Mouse (Mus musculus) forebrain, embryonic 13.5 days (tissue): ENCODE data around the gene Lca5. TPM values are rescaled to one million over a fixed set of nuclear protein-coding genes. Genes with fewer than 3 reads are reported as not detected.

Experiments used
- ATAC-seq: fragments of 200-750 bp; cut with Nextera tagmentation; 2 replicates; pipeline ENCODE4 v1.8.0; 2017
- H3K27ac ChIP-seq: fragments of 300-500 bp; sonication (generic); 2 replicates; pipeline ENCODE4 v1.5.1; 2015; ENCODE audit warnings: inconsistent platforms, mild to moderate bottlenecking, moderate library complexity
- H3K27me3 ChIP-seq: fragments of 300-500 bp; sonication (generic); 2 replicates; pipeline ENCODE4 v1.6.1; 2015; ENCODE audit warnings: mild to moderate bottlenecking, inconsistent platforms
- H3K36me3 ChIP-seq: fragments of 300-500 bp; sonication (generic); 2 replicates; pipeline ENCODE4 v1.6.1; 2015; ENCODE audit warnings: mild to moderate bottlenecking, inconsistent platforms; ENCODE audit not compliant: poor library complexity, severe bottlenecking
- H3K4me1 ChIP-seq: fragments of 300-500 bp; sonication (generic); 2 replicates; pipeline ENCODE4 v1.6.1; 2015; ENCODE audit warnings: inconsistent platforms
- H3K4me2 ChIP-seq: fragments of 300-500 bp; sonication (generic); 2 replicates; pipeline ENCODE4 v1.6.1; 2015; ENCODE audit warnings: inconsistent platforms, mild to moderate bottlenecking, moderate library complexity
- H3K4me3 ChIP-seq: fragments of 300-500 bp; sonication (generic); 2 replicates; pipeline ENCODE4 v1.5.1; 2015; ENCODE audit warnings: mild to moderate bottlenecking, inconsistent platforms
- H3K9ac ChIP-seq: fragments of 300-500 bp; sonication (generic); 2 replicates; pipeline ENCODE4 v1.6.1; 2015; ENCODE audit warnings: mild to moderate bottlenecking, inconsistent platforms
- H3K9me3 ChIP-seq: fragments of 300-500 bp; sonication (generic); replicated peaks from 2 replicates; pipeline ENCODE4 v1.6.1; 2016; ENCODE audit warnings: inconsistent platforms
- WGBS: fragments of 180-500 bp; shearing (Covaris S2); methylation state at CpG from one replicate; pipeline ENCODE4 v1.1.7; 2015; 5-methylcytosine and 5-hydroxymethylcytosine counted together
- polyA plus RNA-seq: library from polyadenylated mRNA; unstranded; fragments of >200 nt; fragmentation: Nextera tagmentation; extraction: Ambion mirVana; gene quantifications from 2 replicates; pipeline ENCODE4 v1.2.1, GENCODE M21; 2015

The Lca5 gene
- polyA plus RNA-seq, 1 experiment from 2014 or later = 26.5 TPM

DNA sequence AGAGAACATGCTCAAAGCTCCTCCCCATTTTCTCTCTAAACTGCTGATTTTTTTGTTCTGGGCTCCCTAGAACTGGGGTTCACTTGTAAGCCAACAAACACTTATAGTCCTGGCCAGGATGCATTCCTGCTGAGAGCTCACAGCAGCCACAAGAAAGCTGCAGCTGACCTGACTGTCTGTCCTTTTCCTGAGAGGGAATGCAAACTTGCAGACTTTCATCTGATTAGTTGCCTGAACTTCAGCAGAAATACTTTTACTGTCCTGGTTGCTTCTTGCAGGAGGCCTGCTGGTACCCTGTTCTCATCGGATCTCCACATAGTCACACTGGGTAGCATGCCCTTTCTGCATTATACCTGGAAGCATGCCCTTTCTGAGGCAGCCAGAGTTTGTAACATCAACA, 91.0 kb downstream of the Lca5 start:
- WGBS = 3% methylated on average over 1 of the region's 1 CpGs
- Histone ChIP-seq H3K36me3 (no peaks in the 10 kb centered on the region), H3K4me3 (no peak overlapping the region), H3K9me3 (no peaks in the 10 kb centered on the region), H3K4me2 (no peak overlapping the region), H3K27me3 (no peaks in the 10 kb centered on the region), H3K9ac (no peak overlapping the region), H3K27ac (0 out of 2 replicates have a peak overlapping the region, but pooled peaks have one; percentile 51), H3K4me1 (peaks cover 23% of the 10 kb centered on the region)
- no peak for ATAC-seq

DNA sequence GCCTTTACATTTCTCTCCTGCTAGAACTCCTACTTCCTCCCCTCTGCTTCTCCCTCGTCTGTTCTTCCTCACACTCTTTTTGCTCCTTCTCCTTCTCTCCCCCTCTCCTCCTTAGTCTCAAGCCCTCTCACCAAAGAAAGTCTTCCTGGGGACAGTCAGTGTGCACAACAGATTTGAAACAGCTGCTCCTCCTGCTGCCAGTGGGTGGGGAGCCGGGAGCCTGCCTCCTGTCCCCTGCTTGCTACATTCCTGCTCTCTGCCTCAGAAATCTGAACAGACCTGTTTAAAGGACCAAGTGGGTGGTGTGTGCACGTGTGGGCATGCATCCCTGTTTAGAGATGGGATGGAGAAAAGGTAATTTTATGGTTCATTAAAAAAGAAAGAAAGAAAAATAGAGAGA, 91.4 kb downstream of the Lca5 start:
- peak; percentile 57; the same call in 1 of the 2 replicates for ATAC-seq
- Histone ChIP-seq H3K27me3 (no peaks in the 10 kb centered on the region), H3K9me3 (no peaks in the 10 kb centered on the region), H3K4me2 (no peak overlapping the region), H3K36me3 (no peaks in the 10 kb centered on the region), H3K4me3 (no peak overlapping the region), H3K27ac (peak overlapping the region; percentile 45; the same call in 1 of the 2 replicates), H3K4me1 (peaks cover 23% of the 10 kb centered on the region), H3K9ac (no peak overlapping the region)
- WGBS = 6% methylated on average over 3 of the region's 3 CpGs

DNA sequence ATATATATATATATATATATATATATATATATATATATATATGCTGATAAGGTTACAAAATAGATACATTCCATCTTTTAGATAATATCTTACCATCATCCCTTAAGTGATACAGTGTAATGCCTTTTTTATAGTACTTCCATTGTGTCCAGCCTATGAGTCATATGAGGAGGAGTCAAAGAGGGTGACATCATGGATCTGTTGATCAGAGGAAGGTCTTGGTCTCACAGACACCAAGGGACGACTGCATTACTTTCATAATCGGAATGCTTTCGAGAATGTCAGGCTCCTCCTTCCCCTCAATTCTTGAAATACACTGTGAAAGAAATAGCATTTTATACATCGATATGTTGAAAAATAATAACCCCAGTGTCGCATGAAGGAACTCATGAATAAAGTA, 93.4 kb downstream of the Lca5 start:
- no peak overlapping the region for H3K27ac ChIP-seq
- no peak overlapping the region for H3K4me2 ChIP-seq
- H3K36me3 ChIP-seq = no peaks in the 10 kb centered on the region
- H3K9ac ChIP-seq = no peak overlapping the region
- ATAC-seq = no peak
- H3K4me1 ChIP-seq = peaks cover 23% of the 10 kb centered on the region
- no peak overlapping the region for H3K4me3 ChIP-seq
- no peaks in the 10 kb centered on the region for H3K27me3 ChIP-seq
- no peaks in the 10 kb centered on the region for H3K9me3 ChIP-seq
- WGBS = 90% methylated on average over 5 of the region's 5 CpGs

DNA sequence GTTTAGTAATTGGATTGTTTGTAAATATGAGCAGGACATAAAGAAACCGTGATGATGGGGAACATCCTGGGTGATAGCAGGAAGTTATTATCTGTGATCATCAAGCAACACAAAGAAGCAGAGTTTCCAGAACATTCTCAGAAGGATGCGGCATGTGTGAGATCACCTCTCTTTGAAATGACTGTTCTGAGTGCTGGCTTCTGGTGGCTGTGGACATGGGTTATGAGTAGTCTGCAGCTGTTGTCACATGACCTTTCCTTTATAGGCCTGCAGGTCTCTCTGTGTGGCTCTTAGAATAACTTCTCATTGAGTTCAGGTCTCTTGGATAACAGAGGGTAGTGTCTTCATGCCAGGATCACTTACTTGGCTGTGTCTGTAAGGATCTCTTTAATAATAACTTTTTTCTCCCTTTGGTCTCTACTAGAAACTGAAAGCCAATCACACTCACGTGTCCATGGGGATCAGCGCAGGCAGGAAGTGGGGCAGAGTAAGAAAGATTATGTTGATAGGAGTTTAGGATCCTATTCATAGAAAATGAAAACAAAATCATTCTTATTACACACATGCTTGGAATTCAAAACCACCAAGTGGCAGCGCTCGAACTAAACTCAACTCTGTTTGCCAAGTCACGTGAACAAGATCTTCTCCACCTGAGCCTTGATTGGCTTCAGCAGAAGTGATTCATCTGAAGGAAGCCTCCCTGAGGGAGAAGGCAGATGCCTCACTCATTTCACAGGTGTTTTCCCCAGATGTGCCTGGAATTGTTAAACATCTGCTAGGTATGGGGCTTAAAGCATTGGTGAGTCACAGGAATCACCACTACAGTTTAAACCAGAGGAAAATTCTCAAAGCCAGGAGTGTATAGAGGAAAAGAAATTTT, 98.2 kb downstream of the Lca5 start:
- Histone ChIP-seq H3K4me1 (no peaks in the 10 kb centered on the region), H3K9me3 (no peaks in the 10 kb centered on the region), H3K4me2 (no peak overlapping the region), H3K36me3 (no peaks in the 10 kb centered on the region), H3K27me3 (no peaks in the 10 kb centered on the region), H3K27ac (no peak overlapping the region), H3K4me3 (no peak overlapping the region), H3K9ac (no peak overlapping the region)
- WGBS = 90% methylated on average over 7 of the region's 7 CpGs
- ATAC-seq = no peak

Other genes with a start within 250 kb of the Lca5 start
- gene Sh3bgrl2, start 107.2 kb upstream of the Lca5 start, polyA plus RNA-seq = 12.7 and 16.9 TPM in 2 replicates